Mouse (Mus musculus): ENCODE measurements around the gene Uck2. TPM values are rescaled to one million over a fixed set of nuclear protein-coding genes. Genes with fewer than 3 reads are reported as not detected.
A peak's percentile ranks its signal among the peaks of the same experiment; 100 is the strongest.

Uck2 gene
- polyA plus RNA-seq (2016; fragmentation: Nextera tagmentation; extraction: Ambion mirVana): 93.7 and 98.4 TPM in 2 replicates

GRCm38 (mm10) chr1:167285320-167285355, at the start of gene Uck2:
Gene Uck2, minus strand, starts transcription at chr1:167285320.
- peak within 1 kb of the TSS; percentile 97 for H3K27ac ChIP-seq
- H3K36me3 ChIP-seq: no peaks in the 10 kb centered on the region
- ATAC-seq (ENCODE audit: low FRiP score, low read depth): no peak
- H3K4me3 ChIP-seq: peak within 1 kb of the TSS; percentile 88
- H3K9ac ChIP-seq: peak within 1 kb of the TSS; percentile 92
- H3K4me2 ChIP-seq (replicated peaks): peak within 1 kb of the TSS; percentile 78
- H3K27me3 ChIP-seq (replicated peaks): no peaks in the 10 kb centered on the region
- WGBS: 0% methylated on average over 2 of the region's 2 CpGs
- H3K9me3 ChIP-seq: no peaks in the 10 kb centered on the region
- peaks cover 32% of the 10 kb centered on the region for H3K4me1 ChIP-seq

GRCm38 (mm10) chr1:167331106-167331505, 46.0 kb upstream of the Uck2 start:
- Histone ChIP-seq H3K4me2 (replicated peaks) (no peak overlapping the region), H3K4me1 (no peaks in the 10 kb centered on the region), H3K27me3 (replicated peaks) (no peaks in the 10 kb centered on the region), H3K9ac (no peak overlapping the region), H3K4me3 (no peak overlapping the region), H3K27ac (no peak overlapping the region), H3K36me3 (peaks cover 47% of the 10 kb centered on the region), H3K9me3 (no peaks in the 10 kb centered on the region)
- WGBS: 91% methylated on average over 8 of the region's 8 CpGs
- no peak for ATAC-seq (ENCODE audit: low FRiP score, low read depth)

GRCm38 (mm10) chr1:167328776-167329175, 43.7 kb upstream of the Uck2 start:
- Histone ChIP-seq H3K36me3 (peaks cover 55% of the 10 kb centered on the region), H3K27ac (no peak overlapping the region), H3K9me3 (no peaks in the 10 kb centered on the region), H3K27me3 (replicated peaks) (no peaks in the 10 kb centered on the region), H3K4me3 (no peak overlapping the region), H3K4me1 (no peaks in the 10 kb centered on the region), H3K4me2 (replicated peaks) (no peak overlapping the region), H3K9ac (no peak overlapping the region)
- ATAC-seq (ENCODE audit: low FRiP score, low read depth): no peak
- WGBS: 92% methylated on average over 6 of the region's 6 CpGs

GRCm38 (mm10) chr1:167321691-167322090, 36.6 kb upstream of the Uck2 start:
- Histone ChIP-seq H3K9me3 (no peaks in the 10 kb centered on the region), H3K4me1 (no peaks in the 10 kb centered on the region), H3K27me3 (replicated peaks) (no peaks in the 10 kb centered on the region), H3K27ac (no peak overlapping the region), H3K9ac (no peak overlapping the region), H3K4me3 (no peak overlapping the region), H3K36me3 (peaks cover 69% of the 10 kb centered on the region), H3K4me2 (replicated peaks) (no peak overlapping the region)
- 96% methylated on average over 6 of the region's 6 CpGs for WGBS
- no peak for ATAC-seq (ENCODE audit: low FRiP score, low read depth)

- WGBS: 94% methylated on average over 4 of the region's 4 CpGs
- H3K27ac ChIP-seq: no peak overlapping the region
Observed at GRCm38 (mm10) chr1:167313220-167313619, 28.1 kb upstream of the Uck2 start.

GRCm38 (mm10) chr1:167312367-167312766, 27.2 kb upstream of the Uck2 start:
- H3K36me3 ChIP-seq: peaks cover 10% of the 10 kb centered on the region; the same call in 1 of the 2 replicates
- H3K9me3 ChIP-seq: no peaks in the 10 kb centered on the region
- no peak for ATAC-seq (ENCODE audit: low FRiP score, low read depth)
- H3K9ac ChIP-seq: no peak overlapping the region
- no peak overlapping the region for H3K27ac ChIP-seq
- H3K4me1 ChIP-seq: peaks cover 7% of the 10 kb centered on the region
- H3K4me2 ChIP-seq (replicated peaks): no peak overlapping the region
- no peak overlapping the region for H3K4me3 ChIP-seq
- H3K27me3 ChIP-seq (replicated peaks): no peaks in the 10 kb centered on the region

More at GRCm38 (mm10) chr1:167313220-167313619, 28.1 kb upstream of the Uck2 start:
- Histone ChIP-seq H3K4me2 (replicated peaks) (no peak overlapping the region), H3K9me3 (no peaks in the 10 kb centered on the region), H3K9ac (no peak overlapping the region), H3K36me3 (peaks cover 12% of the 10 kb centered on the region; the same call in 1 of the 2 replicates), H3K27me3 (replicated peaks) (no peaks in the 10 kb centered on the region), H3K4me3 (no peak overlapping the region), H3K4me1 (peaks cover 5% of the 10 kb centered on the region; the same call in 1 of the 2 replicates)
- ATAC-seq (ENCODE audit: low FRiP score, low read depth): no peak

- peak within 1 kb of the TSS; percentile 89 for H3K27ac ChIP-seq
- H3K4me3 ChIP-seq: peak within 1 kb of the TSS; percentile 68
- under 1% methylated on average over 82 of the region's 82 CpGs for WGBS
- peak within 1 kb of the TSS; percentile 87 for H3K9ac ChIP-seq
- peak; percentile 97 for ATAC-seq (ENCODE audit: low FRiP score, low read depth)
- H3K9me3 ChIP-seq: no peaks in the 10 kb centered on the region
- H3K36me3 ChIP-seq: peaks cover 3% of the 10 kb centered on the region; the same call in 1 of the 2 replicates
- H3K27me3 ChIP-seq (replicated peaks): no peaks in the 10 kb centered on the region
- peak within 1 kb of the TSS; percentile 80 for H3K4me2 ChIP-seq (replicated peaks)
- peaks cover 7% of the 10 kb centered on the region for H3K4me1 ChIP-seq
Observed at GRCm38 (mm10) chr1:167308261-167309054, 23.3 kb upstream of the Uck2 start, which contains the start of gene Tmco1. Gene Tmco1, plus strand, starts transcription at chr1:167308378.

GRCm38 (mm10) chr1:167307674-167308073, 22.6 kb upstream of the Uck2 start:
- H3K4me1 ChIP-seq: peaks cover 7% of the 10 kb centered on the region
- H3K27ac ChIP-seq: no peak overlapping the region
- peak overlapping the region; percentile 80 for H3K4me2 ChIP-seq (replicated peaks)
- 59% methylated on average over 11 of the region's 11 CpGs for WGBS
- H3K9me3 ChIP-seq: no peaks in the 10 kb centered on the region
- no peak for ATAC-seq (ENCODE audit: low FRiP score, low read depth)
- H3K36me3 ChIP-seq: peaks cover 3% of the 10 kb centered on the region; the same call in 1 of the 2 replicates
- H3K9ac ChIP-seq: 0 out of 2 replicates have a peak overlapping the region, but pooled peaks have one; percentile 87
- H3K4me3 ChIP-seq: peak overlapping the region; percentile 68
- H3K27me3 ChIP-seq (replicated peaks): no peaks in the 10 kb centered on the region

- ATAC-seq (ENCODE audit: low FRiP score, low read depth): no peak
- no peaks in the 10 kb centered on the region for H3K9me3 ChIP-seq
- 76% methylated on average over 5 of the region's 5 CpGs for WGBS
Observed at GRCm38 (mm10) chr1:167306451-167307240, 21.5 kb upstream of the Uck2 start.

GRCm38 (mm10) chr1:167305501-167306137, 20.5 kb upstream of the Uck2 start:
- WGBS: 77% methylated on average over 7 of the region's 7 CpGs
- Histone ChIP-seq H3K9ac (no peak overlapping the region), H3K4me2 (replicated peaks) (no peak overlapping the region), H3K27me3 (replicated peaks) (no peaks in the 10 kb centered on the region), H3K4me1 (peaks cover 7% of the 10 kb centered on the region), H3K4me3 (no peak overlapping the region), H3K9me3 (no peaks in the 10 kb centered on the region), H3K36me3 (no peaks in the 10 kb centered on the region), H3K27ac (no peak overlapping the region)
- no peak for ATAC-seq (ENCODE audit: low FRiP score, low read depth)

More at GRCm38 (mm10) chr1:167306451-167307240, 21.5 kb upstream of the Uck2 start:
- no peak overlapping the region for H3K9ac ChIP-seq
- H3K4me1 ChIP-seq: peaks cover 7% of the 10 kb centered on the region
- H3K27me3 ChIP-seq (replicated peaks): no peaks in the 10 kb centered on the region
- no peak overlapping the region for H3K4me3 ChIP-seq
- no peaks in the 10 kb centered on the region for H3K36me3 ChIP-seq
- no peak overlapping the region for H3K27ac ChIP-seq
- no peak overlapping the region for H3K4me2 ChIP-seq (replicated peaks)

- Histone ChIP-seq H3K4me1 (no peaks in the 10 kb centered on the region), H3K9me3 (no peaks in the 10 kb centered on the region), H3K4me3 (no peak overlapping the region), H3K4me2 (replicated peaks) (no peak overlapping the region), H3K9ac (no peak overlapping the region), H3K27me3 (replicated peaks) (no peaks in the 10 kb centered on the region), H3K27ac (no peak overlapping the region), H3K36me3 (no peaks in the 10 kb centered on the region)
- no peak for ATAC-seq (ENCODE audit: low FRiP score, low read depth)
- WGBS: 73% methylated on average over 2 of the region's 2 CpGs
Observed at GRCm38 (mm10) chr1:167300122-167300521, 15.0 kb upstream of the Uck2 start.

GRCm38 (mm10) chr1:167295679-167296402, 10.7 kb upstream of the Uck2 start:
- 0 out of 2 replicates have a peak overlapping the region, but pooled peaks have one; percentile 33 for H3K9ac ChIP-seq
- no peak overlapping the region for H3K27ac ChIP-seq
- H3K4me3 ChIP-seq: no peak overlapping the region
- no peak overlapping the region for H3K4me2 ChIP-seq (replicated peaks)
- H3K36me3 ChIP-seq: no peaks in the 10 kb centered on the region
- no peaks in the 10 kb centered on the region for H3K27me3 ChIP-seq (replicated peaks)
- H3K9me3 ChIP-seq: no peaks in the 10 kb centered on the region
- no peaks in the 10 kb centered on the region for H3K4me1 ChIP-seq
- WGBS: 68% methylated on average over 13 of the region's 13 CpGs
- ATAC-seq (ENCODE audit: low FRiP score, low read depth): no peak

All from neural tube, embryonic 12.5 days (tissue).